Mouse (Mus musculus) stomach, embryonic 14.5 days (tissue): ENCODE results near the gene Adk. TPM values are rescaled to one million over a fixed set of nuclear protein-coding genes. Genes with fewer than 3 reads are reported as not detected.

Experiments
- ATAC-seq: fragments of 200-750 bp; cut with Nextera tagmentation; 2 replicates; pipeline ENCODE4 v1.8.0; 2017; ENCODE audit warnings: low read depth, moderate TSS enrichment; ENCODE audit not compliant: insufficient number of reproducible peaks, insufficient read depth, low FRiP score
- H3K27ac ChIP-seq: fragments of 300-500 bp; sonication (generic); 2 replicates; pipeline ENCODE4 v1.5.1; 2014; ENCODE audit warnings: mild to moderate bottlenecking, low read length, moderate library complexity, mixed read lengths
- H3K27me3 ChIP-seq: fragments of 300-500 bp; sonication (generic); 2 replicates; pipeline ENCODE4 v1.6.1; 2014; ENCODE audit warnings: low read length, control low read depth, mixed read lengths; ENCODE audit not compliant: control insufficient read depth, insufficient read depth
- H3K36me3 ChIP-seq: fragments of 300-500 bp; sonication (generic); 2 replicates; pipeline ENCODE4 v1.6.1; 2014; ENCODE audit warnings: mild to moderate bottlenecking, control low read depth, low read length, moderate library complexity, mixed read lengths; ENCODE audit not compliant: control insufficient read depth, insufficient read depth
- H3K4me1 ChIP-seq: fragments of 300-500 bp; sonication (generic); 2 replicates; pipeline ENCODE4 v1.6.1; 2014; ENCODE audit warnings: low read length, control low read depth, mixed read lengths; ENCODE audit not compliant: control insufficient read depth, insufficient read depth
- H3K4me2 ChIP-seq: fragments of 300-500 bp; sonication (generic); replicated peaks from 2 replicates; pipeline ENCODE4 v1.6.1; 2014; ENCODE audit warnings: low read depth, low read length, control low read depth
- H3K4me3 ChIP-seq: fragments of 300-500 bp; sonication (generic); 2 replicates; pipeline ENCODE4 v1.5.1; 2014; ENCODE audit warnings: low read depth, low read length, control low read depth
- H3K9ac ChIP-seq: fragments of 300-500 bp; sonication (generic); replicated peaks from 2 replicates; pipeline ENCODE4 v1.6.1; 2014; ENCODE audit warnings: low read depth, mild to moderate bottlenecking, control low read depth, low read length, moderate library complexity, mixed read lengths
- H3K9me3 ChIP-seq: fragments of 300-500 bp; sonication (generic); 2 replicates; pipeline ENCODE4 v1.6.1; 2016; ENCODE audit warnings: low read depth, low read length, control low read depth; ENCODE audit not compliant: control insufficient read depth
- WGBS: fragments of 180-500 bp; shearing (Covaris S2); extraction: QIAGEN DNeasy Blood & Tissue Kit; methylation state at CpG from one replicate; pipeline ENCODE4 v1.1.7; 2014; 5-methylcytosine and 5-hydroxymethylcytosine counted together
- polyA plus RNA-seq: library from polyadenylated mRNA; unstranded; fragments of >200 nt; fragmentation: Nextera tagmentation; extraction: Ambion mirVana; gene quantifications from 2 replicates; pipeline ENCODE4 v1.2.1, GENCODE M21; 2014

Gene Adk
- polyA plus RNA-seq, 1 experiment from 2014 or later: 139 TPM

DNA sequence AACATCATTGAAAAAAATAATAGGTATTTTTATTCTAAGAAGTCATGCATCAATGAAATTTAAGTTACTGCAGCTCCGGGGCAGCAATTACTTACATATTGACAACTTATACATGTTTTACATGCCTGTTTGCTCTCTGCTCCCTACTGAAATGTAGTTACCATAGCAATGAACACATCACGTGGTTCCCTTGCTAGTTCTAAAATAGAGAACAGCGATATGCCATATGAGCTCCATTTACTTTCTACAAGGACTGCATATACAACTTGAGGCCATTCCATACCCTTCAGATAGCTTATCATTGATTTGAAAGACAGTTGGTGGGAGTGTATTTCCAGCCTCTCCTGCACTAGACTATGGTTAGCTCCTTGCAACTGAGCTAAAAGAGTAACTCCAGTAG is 290.6 kb downstream of the Adk start:
- Histone ChIP-seq H3K36me3 (no peaks in the 10 kb centered on the region), H3K4me3 (no peak overlapping the region), H3K4me1 (no peaks in the 10 kb centered on the region), H3K9me3 (no peaks in the 10 kb centered on the region), H3K27ac (no peak overlapping the region), H3K9ac (no peak overlapping the region), H3K27me3 (no peaks in the 10 kb centered on the region), H3K4me2 (no peak overlapping the region)
- ATAC-seq: no peak
- WGBS: 78% methylated on average over 3 of the region's 3 CpGs

GRCm38 (mm10) chr14:21344896-21345295 is 292.5 kb downstream of the Adk start:
- ATAC-seq: no peak
- no peak overlapping the region for H3K9ac ChIP-seq
- WGBS: 84% methylated on average over 6 of the region's 6 CpGs

DNA sequence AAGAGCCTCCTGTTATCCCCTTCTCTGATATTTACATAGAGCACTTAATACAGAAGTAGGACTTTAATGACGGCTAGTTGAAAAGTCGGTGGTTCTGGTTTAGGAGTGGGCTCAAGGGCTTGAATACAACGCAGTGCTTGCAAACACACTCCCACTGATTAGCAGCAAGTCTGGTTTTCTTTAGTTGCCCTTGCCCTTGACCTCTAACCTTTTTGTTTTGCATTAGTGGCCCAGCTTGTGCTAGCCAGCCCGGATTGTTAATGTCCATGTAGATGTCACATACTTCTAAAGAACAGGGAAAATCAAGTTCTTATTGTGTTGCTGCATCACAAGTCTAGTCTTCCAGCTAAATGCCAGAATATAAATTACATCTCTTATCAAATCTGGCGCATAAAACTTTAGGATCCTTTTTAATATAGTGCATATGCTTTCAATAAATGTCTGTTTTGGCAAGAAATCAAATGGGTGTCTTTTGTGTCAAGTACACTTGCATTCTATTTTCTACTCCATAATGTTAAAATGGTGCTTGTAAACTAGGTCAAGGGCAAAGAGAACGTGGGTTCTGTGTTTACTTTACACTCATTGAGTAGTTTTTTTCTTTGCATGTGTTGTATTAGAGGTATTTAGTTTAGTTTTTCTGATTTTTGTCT is 296.4 kb downstream of the Adk start:
- no peak overlapping the region for H3K4me2 ChIP-seq
- WGBS: 48% methylated on average over 6 of the region's 6 CpGs
- ATAC-seq: no peak
- H3K27ac ChIP-seq: no peak overlapping the region
- H3K4me1 ChIP-seq: 0 out of 2 replicates have a peak, but pooled peaks cover 4% of the 10 kb centered on the region
- no peaks in the 10 kb centered on the region for H3K27me3 ChIP-seq
- no peaks in the 10 kb centered on the region for H3K9me3 ChIP-seq
- no peak overlapping the region for H3K9ac ChIP-seq
- no peak overlapping the region for H3K4me3 ChIP-seq
- no peaks in the 10 kb centered on the region for H3K36me3 ChIP-seq

More at GRCm38 (mm10) chr14:21344896-21345295, 292.5 kb downstream of the Adk start:
- Histone ChIP-seq H3K27ac (no peak overlapping the region), H3K4me2 (no peak overlapping the region), H3K4me3 (no peak overlapping the region), H3K27me3 (no peaks in the 10 kb centered on the region), H3K4me1 (0 out of 2 replicates have a peak, but pooled peaks cover 4% of the 10 kb centered on the region), H3K9me3 (no peaks in the 10 kb centered on the region), H3K36me3 (no peaks in the 10 kb centered on the region)

DNA sequence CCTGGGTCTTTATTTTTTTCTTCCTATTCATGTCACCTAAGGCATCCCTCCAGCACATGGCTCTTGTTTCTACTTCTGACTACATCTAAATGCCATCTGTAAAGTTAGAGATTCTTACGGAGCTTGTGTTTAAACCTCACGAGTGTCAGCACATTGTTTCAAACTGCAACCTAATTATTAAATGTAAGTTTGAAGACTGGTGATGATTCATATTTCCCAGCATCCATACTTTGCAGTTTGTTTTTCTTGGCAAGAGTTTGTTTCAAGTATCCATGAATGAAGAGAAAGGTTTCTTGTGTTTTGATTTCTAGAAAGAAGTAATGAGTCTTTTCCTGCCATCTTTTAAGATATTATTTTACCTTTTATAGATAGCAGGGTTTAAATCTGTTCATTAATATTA is 299.3 kb downstream of the Adk start:
- Histone ChIP-seq H3K27me3 (no peaks in the 10 kb centered on the region), H3K9ac (no peak overlapping the region), H3K4me1 (0 out of 2 replicates have a peak, but pooled peaks cover 4% of the 10 kb centered on the region), H3K9me3 (no peaks in the 10 kb centered on the region), H3K27ac (no peak overlapping the region), H3K4me2 (no peak overlapping the region), H3K4me3 (no peak overlapping the region), H3K36me3 (no peaks in the 10 kb centered on the region)
- no peak for ATAC-seq
- WGBS: 67% methylated on average over 2 of the region's 2 CpGs

GRCm38 (mm10) chr14:21356286-21356685 is 303.9 kb downstream of the Adk start:
- 33% methylated on average over 1 of the region's 1 CpGs for WGBS
- Histone ChIP-seq H3K27me3 (no peaks in the 10 kb centered on the region), H3K27ac (no peak overlapping the region), H3K4me1 (no peaks in the 10 kb centered on the region), H3K36me3 (no peaks in the 10 kb centered on the region), H3K4me3 (no peak overlapping the region), H3K4me2 (no peak overlapping the region), H3K9me3 (no peaks in the 10 kb centered on the region), H3K9ac (no peak overlapping the region)
- ATAC-seq: peak; percentile 76; the same call in 1 of the 2 replicates

GRCm38 (mm10) chr14:21359207-21359895 is 307.0 kb downstream of the Adk start:
- Histone ChIP-seq H3K36me3 (no peaks in the 10 kb centered on the region), H3K4me3 (no peak overlapping the region), H3K27me3 (no peaks in the 10 kb centered on the region), H3K9ac (no peak overlapping the region), H3K27ac (no peak overlapping the region), H3K4me1 (no peaks in the 10 kb centered on the region), H3K9me3 (no peaks in the 10 kb centered on the region), H3K4me2 (no peak overlapping the region)
- 82% methylated on average over 10 of the region's 10 CpGs for WGBS
- no peak for ATAC-seq

DNA sequence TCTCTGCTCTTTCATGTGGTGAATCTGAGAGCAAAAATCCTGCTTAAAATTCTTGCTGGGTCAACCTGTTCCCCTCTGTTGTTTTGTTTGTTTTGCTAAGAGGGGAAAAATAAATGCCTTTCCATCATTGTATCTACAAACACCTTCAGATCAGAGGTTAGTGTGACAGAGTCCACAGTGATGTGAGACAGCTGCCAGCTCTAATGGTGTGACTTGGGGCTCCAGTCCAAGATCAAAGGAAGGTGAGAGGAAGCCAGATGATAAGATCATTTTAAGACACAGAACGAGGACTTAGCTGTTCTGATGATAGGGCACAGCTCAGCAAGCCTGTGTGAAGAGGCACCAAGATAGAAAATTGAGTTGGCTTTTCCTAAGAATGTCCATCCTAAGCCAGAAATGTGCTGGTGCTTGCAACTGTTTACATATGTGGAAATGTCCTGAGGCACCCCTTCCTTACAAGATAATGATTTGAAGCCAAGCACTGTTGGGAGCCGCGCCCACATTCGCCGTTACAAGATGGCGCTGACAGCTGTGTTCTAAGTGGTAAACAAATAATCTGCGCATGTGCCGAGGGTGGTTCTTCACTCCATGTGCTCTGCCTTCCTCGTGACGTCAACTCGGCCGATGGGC is 307.6 kb downstream of the Adk start:
- 90% methylated on average over 7 of the region's 12 CpGs for WGBS

GRCm38 (mm10) chr14:21367095-21367494 is 314.7 kb downstream of the Adk start:
- Histone ChIP-seq H3K27ac (no peak overlapping the region), H3K36me3 (no peaks in the 10 kb centered on the region), H3K4me1 (0 out of 2 replicates have a peak, but pooled peaks cover 3% of the 10 kb centered on the region), H3K9me3 (no peaks in the 10 kb centered on the region), H3K4me2 (no peak overlapping the region), H3K27me3 (no peaks in the 10 kb centered on the region), H3K4me3 (no peak overlapping the region), H3K9ac (no peak overlapping the region)
- ATAC-seq: no peak
- WGBS: 69% methylated on average over 2 of the region's 2 CpGs

More for the DNA sequence above, 307.6 kb downstream of the Adk start:
- Histone ChIP-seq H3K4me1 (no peaks in the 10 kb centered on the region), H3K9me3 (no peaks in the 10 kb centered on the region), H3K27ac (no peak overlapping the region), H3K4me3 (no peak overlapping the region), H3K27me3 (no peaks in the 10 kb centered on the region), H3K4me2 (no peak overlapping the region), H3K9ac (no peak overlapping the region), H3K36me3 (no peaks in the 10 kb centered on the region)
- no peak for ATAC-seq
